Mouse (Mus musculus) brain, embryonic 14.5 days (tissue): ENCODE measurements at regions not wholly inside any gene's neighbourhood (a gene's known extent, or its start where the extent isn't known, plus 50 kb on each side); places are given as distances from the start of the nearest gene placed in this dataset.
A peak's percentile ranks its signal among the peaks of the same experiment; 100 is the strongest.

Experiments used
- DNase-seq: peaks from one replicate; pipeline ENCODE4 v3.0.0-alpha.2; 2011; ENCODE audit warnings: low read depth
- CTCF ChIP-seq: fragments of 200-500 bp; IDR thresholded peaks from 2 replicates; pipeline ENCODE4 v1.5.1; 2012; ENCODE audit warnings: inconsistent platforms, mild to moderate bottlenecking, moderate library complexity, borderline replicate concordance; ENCODE audit not compliant: insufficient read depth, insufficient read length; ENCODE audit errors: extremely low read depth
- POLR2A ChIP-seq: fragments of 200-500 bp; IDR thresholded peaks from 2 replicates; pipeline ENCODE4 v1.6.1; 2012; ENCODE audit warnings: mild to moderate bottlenecking, inconsistent platforms, borderline replicate concordance; ENCODE audit not compliant: poor library complexity, insufficient read depth, insufficient read length, severe bottlenecking; ENCODE audit errors: extremely low read depth

GRCm38 (mm10) chr13:92911660-92912284 is 67.2 kb downstream of the Mtx3 start:
- peak; percentile 39 for DNase-seq
- no peak for TF ChIP-seq POLR2A

- DNase-seq, result no peak
- TF ChIP-seq CTCF (no peak), POLR2A (no peak)
Measured at GRCm38 (mm10) chr13:92912661-92913060, 68.1 kb downstream of the Mtx3 start.

GRCm38 (mm10) chr13:92914631-92915030 is 70.1 kb downstream of the Mtx3 start:
- no peak for DNase-seq
- TF ChIP-seq CTCF, result no peak
- no peak for TF ChIP-seq POLR2A

GRCm38 (mm10) chr13:92915221-92915839 is 70.8 kb downstream of the Mtx3 start:
- DNase-seq, result no peak
- TF ChIP-seq POLR2A, result no peak

- no peak for DNase-seq
- TF ChIP-seq CTCF (no peak), POLR2A (no peak)
Measured at GRCm38 (mm10) chr13:92915948-92916710, 71.6 kb downstream of the Mtx3 start.

GRCm38 (mm10) chr13:92919882-92920281 is 75.3 kb downstream of the Mtx3 start:
- no peak for TF ChIP-seq POLR2A
- TF ChIP-seq CTCF, result no peak

GRCm38 (mm10) chr13:92921936-92922335 is 77.4 kb downstream of the Mtx3 start:
- TF ChIP-seq POLR2A, result no peak
- no peak for TF ChIP-seq CTCF
- no peak for DNase-seq

More at GRCm38 (mm10) chr13:92919882-92920281, 75.3 kb downstream of the Mtx3 start:
- no peak for DNase-seq

- TF ChIP-seq POLR2A, result no peak
- TF ChIP-seq CTCF, result no peak
Measured at GRCm38 (mm10) chr13:92923496-92923895, 78.9 kb downstream of the Mtx3 start.

GRCm38 (mm10) chr13:92924021-92924420 is 79.5 kb downstream of the Mtx3 start:
- no peak for DNase-seq
- TF ChIP-seq CTCF (no peak), POLR2A (no peak)

More at GRCm38 (mm10) chr13:92923496-92923895, 78.9 kb downstream of the Mtx3 start:
- DNase-seq, result no peak

GRCm38 (mm10) chr13:92925196-92925595 is 80.6 kb downstream of the Mtx3 start:
- no peak for TF ChIP-seq CTCF
- no peak for TF ChIP-seq POLR2A
- no peak for DNase-seq

- no peak for TF ChIP-seq CTCF
- TF ChIP-seq POLR2A, result no peak
- no peak for DNase-seq
Measured at GRCm38 (mm10) chr13:92928551-92928950, 84.0 kb downstream of the Mtx3 start.
